Mouse (Mus musculus): ENCODE results near the gene Supt5. TPM values are rescaled to one million over a fixed set of nuclear protein-coding genes. Genes with fewer than 3 reads are reported as not detected.

Supt5 gene
- polyA plus RNA-seq, 1 experiment from 2014 or later, result 62.6 TPM

DNA sequence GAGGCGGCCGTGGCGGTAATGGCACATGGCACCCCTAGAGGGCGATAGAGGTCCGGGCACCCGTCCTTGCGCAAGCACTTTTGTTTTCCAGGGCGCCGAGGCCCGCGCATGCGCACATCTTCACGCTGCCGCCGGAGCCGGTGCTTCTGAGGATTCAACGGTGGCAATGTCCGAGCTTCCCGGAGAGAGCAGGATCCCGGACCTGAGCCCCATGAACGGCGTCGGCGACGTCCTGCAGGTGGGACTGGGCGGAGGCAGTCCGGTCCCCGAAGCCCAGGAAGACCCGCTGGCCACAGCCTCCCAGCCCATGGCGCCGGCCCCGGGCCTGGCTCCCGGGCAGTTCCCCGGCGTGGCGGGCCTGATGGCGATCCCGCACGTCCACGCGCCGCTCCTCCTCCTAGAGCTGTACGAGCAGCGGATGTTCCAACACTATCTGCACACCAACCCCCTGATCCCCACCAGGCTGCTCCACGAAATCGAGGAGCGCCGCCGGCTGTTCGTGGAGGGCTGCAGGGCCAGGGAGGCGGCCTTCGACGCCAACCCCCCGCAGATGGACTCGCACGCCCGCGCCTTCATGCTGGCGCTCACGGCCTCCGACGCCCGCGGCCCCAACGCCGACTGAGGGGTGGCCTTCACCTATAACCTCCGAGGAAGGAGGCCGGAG lies 60.8 kb downstream of the Supt5 start, which contains the start of gene Eid2b:
Gene Eid2b, plus strand, starts transcription at position 125 of the 664 bp plus-strand sequence.
- H3K27me3 ChIP-seq (replicated peaks; ENCODE audit: control insufficient read depth, insufficient read depth, low read length), result no peaks in the 10 kb centered on the region
- peak; percentile 95 for DNase-seq (ENCODE audit: low spot score)
- H3K4me3 ChIP-seq (ENCODE audit: low read depth, low read length), result peak within 1 kb of the TSS; percentile 69
- peak within 1 kb of the TSS; percentile 89 for H3K4me2 ChIP-seq (ENCODE audit: low read length)
- peak within 1 kb of the TSS; percentile 81 for H3K27ac ChIP-seq (ENCODE audit: low read depth, low read length)
- H3K36me3 ChIP-seq (ENCODE audit: control insufficient read depth, insufficient read depth, low read length), result peaks cover 9% of the 10 kb centered on the region; the same call in 1 of the 2 replicates
- H3K4me1 ChIP-seq (ENCODE audit: control insufficient read depth, insufficient read depth, low read length), result peaks cover 8% of the 10 kb centered on the region; the same call in 1 of the 2 replicates
- 3% methylated on average over 68 of the region's 68 CpGs for WGBS
- H3K9me3 ChIP-seq (replicated peaks; ENCODE audit: control insufficient read depth, low read length), result no peaks in the 10 kb centered on the region
- ATAC-seq, result peak; percentile 80
- H3K9ac ChIP-seq (ENCODE audit: low read length), result peak within 1 kb of the TSS; percentile 92

- DNase-seq (ENCODE audit: low spot score) (no peak), ATAC-seq (0 out of 2 replicates have a peak, but pooled peaks have one; percentile 32)
- H3K4me2 ChIP-seq (ENCODE audit: low read length), result no peak overlapping the region
- no peaks in the 10 kb centered on the region for H3K27me3 ChIP-seq (replicated peaks; ENCODE audit: control insufficient read depth, insufficient read depth, low read length)
- no peak overlapping the region for H3K4me3 ChIP-seq (ENCODE audit: low read depth, low read length)
- no peak overlapping the region for H3K27ac ChIP-seq (ENCODE audit: low read depth, low read length)
- H3K36me3 ChIP-seq (ENCODE audit: control insufficient read depth, insufficient read depth, low read length), result peaks cover 9% of the 10 kb centered on the region; the same call in 1 of the 2 replicates
- 59% methylated on average over 8 of the region's 8 CpGs for WGBS
- no peak overlapping the region for H3K9ac ChIP-seq (ENCODE audit: low read length)
- no peaks in the 10 kb centered on the region for H3K9me3 ChIP-seq (replicated peaks; ENCODE audit: control insufficient read depth, low read length)
- peaks cover 8% of the 10 kb centered on the region; the same call in 1 of the 2 replicates for H3K4me1 ChIP-seq (ENCODE audit: control insufficient read depth, insufficient read depth, low read length)
These were observed 61.3 kb downstream of the Supt5 start for GRCm38 (mm10) chr7:28277237-28277614.

GRCm38 (mm10) chr7:28271761-28272160 lies 66.8 kb downstream of the Supt5 start:
- no peak for ATAC-seq
- no peaks in the 10 kb centered on the region for H3K27me3 ChIP-seq (replicated peaks; ENCODE audit: control insufficient read depth, insufficient read depth, low read length)
- no peak for DNase-seq (ENCODE audit: low spot score)
- H3K9me3 ChIP-seq (replicated peaks; ENCODE audit: control insufficient read depth, low read length), result no peaks in the 10 kb centered on the region
- H3K9ac ChIP-seq (ENCODE audit: low read length), result no peak overlapping the region
- peaks cover 13% of the 10 kb centered on the region for H3K36me3 ChIP-seq (ENCODE audit: control insufficient read depth, insufficient read depth, low read length)
- no peak overlapping the region for H3K4me2 ChIP-seq (ENCODE audit: low read length)
- WGBS, result 69% methylated on average over 3 of the region's 3 CpGs
- no peak overlapping the region for H3K4me3 ChIP-seq (ENCODE audit: low read depth, low read length)
- peaks cover 8% of the 10 kb centered on the region for H3K4me1 ChIP-seq (ENCODE audit: control insufficient read depth, insufficient read depth, low read length)
- no peak overlapping the region for H3K27ac ChIP-seq (ENCODE audit: low read depth, low read length)

DNA sequence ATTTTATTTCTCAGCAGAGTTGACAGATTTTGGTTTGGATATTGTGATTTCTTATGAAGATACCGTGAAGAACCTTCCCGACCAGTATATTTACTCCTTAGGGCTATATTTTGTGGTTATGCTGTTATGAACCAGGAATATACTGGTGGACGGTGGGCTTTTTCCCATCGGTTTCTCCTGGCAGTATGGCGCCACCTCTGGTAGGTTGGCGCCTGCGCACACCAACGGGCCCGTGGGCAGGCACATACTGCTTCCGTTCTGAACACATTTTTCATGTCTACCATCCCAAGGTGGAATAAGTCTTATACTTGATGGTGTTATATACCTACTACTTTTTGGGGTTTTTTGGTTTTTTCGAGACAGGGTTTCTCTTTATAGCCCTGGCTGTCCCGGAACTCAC lies 69.2 kb downstream of the Supt5 start:
- no peaks in the 10 kb centered on the region for H3K27me3 ChIP-seq (replicated peaks; ENCODE audit: control insufficient read depth, insufficient read depth, low read length)
- DNase-seq (ENCODE audit: low spot score) (no peak), ATAC-seq (no peak)
- 96% methylated on average over 12 of the region's 12 CpGs for WGBS
- H3K27ac ChIP-seq (ENCODE audit: low read depth, low read length), result no peak overlapping the region
- H3K4me2 ChIP-seq (ENCODE audit: low read length), result peak overlapping the region; percentile 76
- no peak overlapping the region for H3K4me3 ChIP-seq (ENCODE audit: low read depth, low read length)
- H3K9me3 ChIP-seq (replicated peaks; ENCODE audit: control insufficient read depth, low read length), result no peaks in the 10 kb centered on the region
- H3K36me3 ChIP-seq (ENCODE audit: control insufficient read depth, insufficient read depth, low read length), result peaks cover 13% of the 10 kb centered on the region
- no peak overlapping the region for H3K9ac ChIP-seq (ENCODE audit: low read length)
- H3K4me1 ChIP-seq (ENCODE audit: control insufficient read depth, insufficient read depth, low read length), result peaks cover 8% of the 10 kb centered on the region

DNA sequence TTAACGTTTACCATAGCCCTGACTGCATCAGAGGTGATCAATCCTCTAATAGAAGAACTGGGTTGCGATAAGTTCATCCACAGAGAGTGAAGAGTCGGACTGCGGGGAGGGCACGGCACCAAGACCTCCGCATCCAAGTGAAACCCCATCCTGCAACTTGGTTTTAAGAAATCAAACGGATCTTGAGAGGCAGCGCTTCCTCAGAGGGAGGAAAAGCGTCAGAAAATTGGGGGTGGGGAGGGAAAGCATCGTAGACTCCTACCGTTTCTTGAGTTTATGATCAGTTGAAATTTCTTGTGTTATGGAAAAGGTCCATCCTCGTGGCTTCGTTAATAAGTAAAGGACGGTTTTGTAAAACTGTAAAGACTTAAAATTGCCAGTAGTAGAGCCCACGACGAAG lies 70.0 kb downstream of the Supt5 start:
- Histone ChIP-seq H3K27ac (ENCODE audit: low read depth, low read length) (peak overlapping the region; percentile 90), H3K4me1 (ENCODE audit: control insufficient read depth, insufficient read depth, low read length) (peaks cover 8% of the 10 kb centered on the region), H3K4me3 (ENCODE audit: low read depth, low read length) (peak overlapping the region; percentile 85), H3K9ac (ENCODE audit: low read length) (peak overlapping the region; percentile 97), H3K36me3 (ENCODE audit: control insufficient read depth, insufficient read depth, low read length) (peaks cover 13% of the 10 kb centered on the region), H3K27me3 (replicated peaks; ENCODE audit: control insufficient read depth, insufficient read depth, low read length) (no peaks in the 10 kb centered on the region), H3K4me2 (ENCODE audit: low read length) (peak overlapping the region; percentile 76), H3K9me3 (replicated peaks; ENCODE audit: control insufficient read depth, low read length) (no peaks in the 10 kb centered on the region)
- ATAC-seq, result no peak
- 35% methylated on average over 16 of the region's 16 CpGs for WGBS
- no peak for DNase-seq (ENCODE audit: low spot score)

GRCm38 (mm10) chr7:28268042-28268531 lies 70.5 kb downstream of the Supt5 start:
- peak; percentile 46 for DNase-seq (ENCODE audit: low spot score)
- Histone ChIP-seq H3K27me3 (replicated peaks; ENCODE audit: control insufficient read depth, insufficient read depth, low read length) (no peaks in the 10 kb centered on the region), H3K36me3 (ENCODE audit: control insufficient read depth, insufficient read depth, low read length) (peaks cover 11% of the 10 kb centered on the region), H3K27ac (ENCODE audit: low read depth, low read length) (peak overlapping the region; percentile 90), H3K4me3 (ENCODE audit: low read depth, low read length) (peak overlapping the region; percentile 85), H3K4me2 (ENCODE audit: low read length) (peak overlapping the region; percentile 76), H3K4me1 (ENCODE audit: control insufficient read depth, insufficient read depth, low read length) (peaks cover 8% of the 10 kb centered on the region), H3K9me3 (replicated peaks; ENCODE audit: control insufficient read depth, low read length) (no peaks in the 10 kb centered on the region), H3K9ac (ENCODE audit: low read length) (peak overlapping the region; percentile 97)
- under 1% methylated on average over 35 of the region's 62 CpGs for WGBS
- ATAC-seq, result peak; percentile 85

- peak within 1 kb of the TSS; percentile 85 for H3K4me3 ChIP-seq (ENCODE audit: low read depth, low read length)
- ATAC-seq (peak; percentile 95), DNase-seq (ENCODE audit: low spot score) (peak; percentile 97)
- H3K4me2 ChIP-seq (ENCODE audit: low read length), result peak within 1 kb of the TSS; percentile 76
- H3K27ac ChIP-seq (ENCODE audit: low read depth, low read length), result peak within 1 kb of the TSS; percentile 90
- H3K9me3 ChIP-seq (replicated peaks; ENCODE audit: control insufficient read depth, low read length), result no peaks in the 10 kb centered on the region
- peak within 1 kb of the TSS; percentile 97 for H3K9ac ChIP-seq (ENCODE audit: low read length)
- H3K4me1 ChIP-seq (ENCODE audit: control insufficient read depth, insufficient read depth, low read length), result peaks cover 8% of the 10 kb centered on the region
- WGBS, result 8% methylated on average over 57 of the region's 57 CpGs
- H3K36me3 ChIP-seq (ENCODE audit: control insufficient read depth, insufficient read depth, low read length), result peaks cover 8% of the 10 kb centered on the region
- no peaks in the 10 kb centered on the region for H3K27me3 ChIP-seq (replicated peaks; ENCODE audit: control insufficient read depth, insufficient read depth, low read length)
These were observed 71.2 kb downstream of the Supt5 start, which contains the start of gene Eid2 for GRCm38 (mm10) chr7:28267129-28268041. Gene Eid2, plus strand, starts transcription at chr7:28267881.

DNA sequence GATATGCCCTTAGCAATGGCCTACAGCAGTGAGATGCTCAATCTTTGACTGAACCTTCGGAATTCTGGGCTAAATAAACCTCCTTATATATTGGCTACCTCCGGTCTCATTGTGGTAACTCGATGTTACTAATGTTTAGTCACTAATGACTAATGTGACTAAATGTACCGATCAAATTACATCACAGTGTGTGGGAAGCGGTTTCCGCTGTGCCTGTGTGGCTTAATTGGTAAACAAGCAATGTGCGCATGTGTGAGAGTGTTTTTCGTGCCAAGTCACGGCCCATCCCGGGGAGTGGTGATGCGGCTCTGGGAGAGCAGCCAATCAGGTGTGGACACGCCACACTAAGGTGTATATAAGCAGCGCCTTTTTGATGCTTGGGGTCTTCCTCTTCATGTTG lies 73.2 kb downstream of the Supt5 start:
- Histone ChIP-seq H3K27me3 (replicated peaks; ENCODE audit: control insufficient read depth, insufficient read depth, low read length) (no peaks in the 10 kb centered on the region), H3K4me3 (ENCODE audit: low read depth, low read length) (no peak overlapping the region), H3K36me3 (ENCODE audit: control insufficient read depth, insufficient read depth, low read length) (peaks cover 4% of the 10 kb centered on the region; the same call in 1 of the 2 replicates), H3K9ac (ENCODE audit: low read length) (no peak overlapping the region), H3K9me3 (replicated peaks; ENCODE audit: control insufficient read depth, low read length) (no peaks in the 10 kb centered on the region), H3K27ac (ENCODE audit: low read depth, low read length) (no peak overlapping the region), H3K4me2 (ENCODE audit: low read length) (no peak overlapping the region), H3K4me1 (ENCODE audit: control insufficient read depth, insufficient read depth, low read length) (peaks cover 8% of the 10 kb centered on the region)
- WGBS, result 83% methylated on average over 13 of the region's 13 CpGs
- ATAC-seq (no peak), DNase-seq (ENCODE audit: low spot score) (no peak)

Measured in forebrain, embryonic 14.5 days (tissue).